Mouse (Mus musculus): ENCODE data around the gene Anxa6.

- TF ChIP-seq CTCF (IDR thresholded peaks at IDR 0.05; ENCODE audit: control insufficient read depth, insufficient read depth, low read length) (no peak), POLR2A (IDR thresholded peaks at IDR 0.05; ENCODE audit: borderline replicate concordance, control insufficient read depth, low read depth, low read length) (no peak)
Measured at GRCm38 (mm10) chr11:55017201-55017600, 16.0 kb downstream of the Anxa6 start.
